Mouse (Mus musculus): ENCODE data around the gene Gm12216. TPM values are rescaled to one million over a fixed set of nuclear protein-coding genes. Genes with fewer than 3 reads are reported as not detected.
A peak's percentile ranks its signal among the peaks of the same experiment; 100 is the strongest.

Gm12216 gene
- polyA plus RNA-seq, 1 experiment from 2014 or later: 0.83 TPM

DNA sequence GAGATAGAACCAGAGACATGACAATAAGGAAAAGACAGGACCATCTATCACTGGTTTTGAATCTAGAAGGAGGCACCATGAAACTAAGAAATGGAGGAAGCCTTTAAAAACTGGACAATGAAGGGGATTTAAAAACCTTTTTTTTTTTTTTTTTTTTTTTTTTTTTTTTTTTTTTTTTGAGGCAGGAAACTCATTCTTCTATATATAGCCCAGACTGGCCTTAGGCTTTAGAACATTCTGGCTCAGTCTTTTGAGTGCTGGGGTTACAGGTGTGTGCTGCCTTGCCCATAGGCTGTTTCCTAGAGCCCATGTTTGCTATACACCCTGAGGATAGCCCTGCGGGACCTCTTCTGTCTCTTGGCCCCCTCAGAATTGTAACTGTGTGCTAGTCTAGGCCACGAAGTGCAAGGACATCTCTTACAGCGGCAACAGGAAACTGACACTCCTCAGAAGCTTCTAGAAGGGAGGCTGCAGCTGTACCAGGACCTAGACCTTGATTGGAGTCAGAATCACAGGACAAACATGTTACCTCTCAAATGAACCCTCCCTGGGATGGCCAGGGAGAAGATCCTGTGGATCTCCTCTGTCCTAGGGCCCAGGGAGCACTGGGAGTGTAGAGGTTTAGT lies 73.6 kb downstream of the Gm12216 start:
- Histone ChIP-seq H3K4me2 (no peak overlapping the region), H3K9me3 (replicated peaks) (no peaks in the 10 kb centered on the region), H3K27ac (no peak overlapping the region), H3K9ac (no peak overlapping the region), H3K4me1 (peaks cover 23% of the 10 kb centered on the region), H3K4me3 (no peak overlapping the region), H3K27me3 (replicated peaks) (no peaks in the 10 kb centered on the region), H3K36me3 (no peaks in the 10 kb centered on the region)
- WGBS (ENCODE audit: insufficient replicate concordance): 46% methylated on average over 3 of the region's 3 CpGs
- no peak for ATAC-seq

DNA sequence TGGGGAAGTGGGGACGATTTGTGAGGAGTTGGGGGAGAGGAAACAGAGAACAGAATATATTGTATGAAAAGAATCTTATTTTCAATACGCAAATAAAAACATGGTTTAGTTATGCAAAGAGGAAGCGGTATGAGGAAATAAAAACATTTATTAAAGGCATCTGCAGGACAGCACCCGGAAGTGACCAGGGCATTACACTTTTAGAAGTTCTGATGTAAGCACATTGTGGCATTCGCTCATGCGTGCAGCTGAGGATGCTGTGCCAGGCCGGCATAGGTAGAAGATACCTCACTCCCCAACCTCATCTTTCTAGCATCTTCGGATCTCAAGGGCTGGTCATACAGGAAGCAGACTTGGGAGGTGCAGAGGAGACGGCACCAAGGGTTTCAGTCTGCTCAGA lies 75.8 kb downstream of the Gm12216 start:
- no peak overlapping the region for H3K9ac ChIP-seq
- 73% methylated on average over 9 of the region's 9 CpGs for WGBS (ENCODE audit: insufficient replicate concordance)

DNA sequence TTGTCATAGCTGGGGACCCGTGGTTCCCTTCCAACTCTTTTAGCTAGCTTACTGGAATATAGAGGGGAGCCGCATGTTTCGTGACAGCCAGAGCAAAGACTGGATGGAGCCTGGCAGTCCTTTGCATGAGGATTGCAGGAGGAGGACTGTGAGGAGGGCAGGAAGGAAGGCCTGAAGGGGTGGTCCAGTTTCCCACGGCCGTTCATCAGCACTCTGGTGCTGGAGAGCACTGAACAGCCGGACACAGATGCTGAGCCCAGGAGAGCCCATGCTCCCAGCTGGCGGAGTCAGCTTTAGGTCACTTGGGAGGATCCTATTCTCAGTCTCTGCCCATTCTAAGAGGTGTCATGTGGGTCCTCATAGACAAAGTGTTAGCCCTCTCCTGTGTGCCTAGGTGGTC lies 77.1 kb downstream of the Gm12216 start:
- H3K4me2 ChIP-seq: no peak overlapping the region
- H3K27me3 ChIP-seq (replicated peaks): no peaks in the 10 kb centered on the region
- H3K9ac ChIP-seq: no peak overlapping the region
- H3K4me3 ChIP-seq: no peak overlapping the region
- H3K36me3 ChIP-seq: peaks cover 10% of the 10 kb centered on the region; the same call in 1 of the 2 replicates
- WGBS (ENCODE audit: insufficient replicate concordance): 69% methylated on average over 7 of the region's 7 CpGs
- H3K4me1 ChIP-seq: peaks cover 18% of the 10 kb centered on the region
- H3K9me3 ChIP-seq (replicated peaks): no peaks in the 10 kb centered on the region
- ATAC-seq: no peak
- no peak overlapping the region for H3K27ac ChIP-seq

More for the DNA sequence above, 75.8 kb downstream of the Gm12216 start:
- Histone ChIP-seq H3K9me3 (replicated peaks) (no peaks in the 10 kb centered on the region), H3K27me3 (replicated peaks) (no peaks in the 10 kb centered on the region), H3K4me2 (no peak overlapping the region), H3K36me3 (peaks cover under 1% of the 10 kb centered on the region; the same call in 1 of the 2 replicates), H3K4me1 (peaks cover 22% of the 10 kb centered on the region), H3K27ac (no peak overlapping the region), H3K4me3 (no peak overlapping the region)
- no peak for ATAC-seq

DNA sequence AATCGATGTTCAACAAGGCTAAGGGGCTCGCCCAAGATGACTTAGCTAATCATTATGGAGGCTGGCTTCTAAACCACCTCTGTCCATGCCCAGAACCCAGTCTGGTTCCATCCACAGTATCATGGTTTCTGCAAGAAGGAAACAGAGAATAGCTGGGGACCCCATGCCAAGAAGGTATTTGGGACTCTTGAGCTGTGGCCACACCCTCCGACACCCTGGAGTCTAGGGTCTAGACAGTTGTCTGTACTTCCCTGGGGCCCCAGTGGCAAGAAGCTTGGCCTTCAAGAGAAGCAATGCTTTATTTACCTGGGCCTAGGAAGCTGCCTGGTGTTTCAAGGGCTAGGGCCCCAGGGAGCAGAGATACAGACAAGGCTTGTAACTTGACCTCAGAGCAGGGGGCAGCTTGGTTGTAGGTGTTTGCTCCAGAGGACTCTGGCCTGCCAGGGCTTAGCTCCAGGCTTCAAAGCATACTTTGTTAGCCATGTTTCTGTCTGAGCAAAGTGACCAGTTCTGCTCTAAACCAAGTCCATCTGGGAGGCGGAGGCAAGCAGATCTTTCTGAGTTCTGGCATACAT lies 77.8 kb downstream of the Gm12216 start:
- no peaks in the 10 kb centered on the region for H3K9me3 ChIP-seq (replicated peaks)
- ATAC-seq: no peak
- WGBS (ENCODE audit: insufficient replicate concordance): 71% methylated on average over 4 of the region's 4 CpGs
- H3K4me1 ChIP-seq: peaks cover 18% of the 10 kb centered on the region
- H3K27ac ChIP-seq: no peak overlapping the region
- H3K36me3 ChIP-seq: peaks cover 17% of the 10 kb centered on the region; the same call in 1 of the 2 replicates
- H3K4me2 ChIP-seq: no peak overlapping the region
- no peak overlapping the region for H3K9ac ChIP-seq
- no peak overlapping the region for H3K4me3 ChIP-seq
- H3K27me3 ChIP-seq (replicated peaks): no peaks in the 10 kb centered on the region

DNA sequence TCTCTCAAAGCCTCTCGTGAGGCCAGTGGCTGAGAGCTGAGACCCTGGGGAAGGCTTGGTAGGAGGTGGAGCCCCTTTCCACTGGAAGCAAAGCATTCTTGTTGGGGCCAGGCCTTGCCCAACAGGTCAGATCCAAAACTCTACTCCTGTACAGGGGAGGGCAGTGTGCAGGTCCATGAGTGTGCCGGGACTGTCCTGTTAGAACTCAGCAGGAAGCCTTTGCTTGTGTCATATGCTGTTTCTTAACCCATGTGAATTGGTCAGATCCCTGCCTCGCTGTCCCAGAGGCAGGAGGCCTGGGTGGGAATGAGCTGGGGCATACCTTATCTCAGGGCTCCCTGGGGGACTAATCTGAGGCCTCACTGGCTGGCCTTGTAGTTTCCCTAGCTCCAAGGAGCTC lies 78.8 kb downstream of the Gm12216 start:
- Histone ChIP-seq H3K9me3 (replicated peaks) (no peaks in the 10 kb centered on the region), H3K4me3 (no peak overlapping the region), H3K27ac (no peak overlapping the region), H3K9ac (no peak overlapping the region), H3K4me2 (no peak overlapping the region), H3K27me3 (replicated peaks) (no peaks in the 10 kb centered on the region), H3K4me1 (peaks cover 18% of the 10 kb centered on the region), H3K36me3 (peaks cover 26% of the 10 kb centered on the region; the same call in 1 of the 2 replicates)
- ATAC-seq: 0 out of 2 replicates have a peak, but pooled peaks have one; percentile 13
- WGBS (ENCODE audit: insufficient replicate concordance): 52% methylated on average over 3 of the region's 3 CpGs

DNA sequence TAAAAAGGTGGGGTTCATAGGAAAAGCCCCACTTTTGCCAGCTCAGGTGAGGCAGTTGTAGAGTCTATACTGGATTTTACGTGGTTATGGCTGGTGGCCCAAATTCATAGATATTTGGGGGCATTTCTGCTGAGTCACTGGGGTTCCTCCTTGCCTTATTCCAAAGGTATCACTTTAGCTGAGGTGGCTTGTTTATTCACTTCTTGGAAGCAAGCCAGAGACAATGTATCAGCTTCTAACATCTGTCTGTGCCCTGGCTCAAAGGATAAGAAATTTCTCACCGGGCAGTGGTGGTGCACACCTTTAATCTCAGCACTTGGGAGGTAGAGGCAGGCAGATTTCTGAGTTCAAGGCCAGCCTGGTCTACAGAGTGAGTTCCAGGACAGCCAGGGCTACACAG lies 79.2 kb downstream of the Gm12216 start:
- no peak overlapping the region for H3K9ac ChIP-seq
- H3K27me3 ChIP-seq (replicated peaks): no peaks in the 10 kb centered on the region
- H3K36me3 ChIP-seq: peaks cover 30% of the 10 kb centered on the region
- no peak overlapping the region for H3K4me3 ChIP-seq
- 32% methylated on average over 2 of the region's 2 CpGs for WGBS (ENCODE audit: insufficient replicate concordance)
- no peak for ATAC-seq
- H3K9me3 ChIP-seq (replicated peaks): no peaks in the 10 kb centered on the region
- peaks cover 18% of the 10 kb centered on the region for H3K4me1 ChIP-seq
- H3K27ac ChIP-seq: no peak overlapping the region
- H3K4me2 ChIP-seq: no peak overlapping the region

DNA sequence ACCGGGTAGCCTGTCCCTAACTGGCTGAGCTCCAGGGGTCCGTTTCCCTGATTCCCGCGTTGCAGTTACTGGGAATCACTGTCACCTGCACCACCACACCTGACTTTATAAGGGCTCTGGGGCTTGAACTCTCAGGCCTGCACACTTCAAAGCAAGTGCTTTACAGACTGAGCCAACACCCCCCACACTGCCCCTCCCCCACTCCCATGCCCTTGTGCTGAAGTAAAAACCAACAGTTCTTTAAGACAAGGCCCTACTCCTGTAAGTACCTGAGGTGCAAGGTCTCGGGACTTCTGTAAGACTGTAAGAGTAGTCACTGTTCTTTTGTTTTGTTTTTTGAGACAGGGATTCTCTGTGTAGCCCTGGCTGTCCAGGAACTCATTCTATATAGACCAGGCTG lies 80.6 kb downstream of the Gm12216 start:
- peaks cover 18% of the 10 kb centered on the region for H3K4me1 ChIP-seq
- 0 out of 2 replicates have a peak, but pooled peaks cover under 1% of the 10 kb centered on the region for H3K27me3 ChIP-seq (replicated peaks)
- no peak for ATAC-seq
- H3K4me2 ChIP-seq: no peak overlapping the region
- H3K9me3 ChIP-seq (replicated peaks): no peaks in the 10 kb centered on the region
- H3K36me3 ChIP-seq: peaks cover 41% of the 10 kb centered on the region
- no peak overlapping the region for H3K4me3 ChIP-seq
- 77% methylated on average over 5 of the region's 5 CpGs for WGBS (ENCODE audit: insufficient replicate concordance)
- no peak overlapping the region for H3K27ac ChIP-seq
- H3K9ac ChIP-seq: no peak overlapping the region

DNA sequence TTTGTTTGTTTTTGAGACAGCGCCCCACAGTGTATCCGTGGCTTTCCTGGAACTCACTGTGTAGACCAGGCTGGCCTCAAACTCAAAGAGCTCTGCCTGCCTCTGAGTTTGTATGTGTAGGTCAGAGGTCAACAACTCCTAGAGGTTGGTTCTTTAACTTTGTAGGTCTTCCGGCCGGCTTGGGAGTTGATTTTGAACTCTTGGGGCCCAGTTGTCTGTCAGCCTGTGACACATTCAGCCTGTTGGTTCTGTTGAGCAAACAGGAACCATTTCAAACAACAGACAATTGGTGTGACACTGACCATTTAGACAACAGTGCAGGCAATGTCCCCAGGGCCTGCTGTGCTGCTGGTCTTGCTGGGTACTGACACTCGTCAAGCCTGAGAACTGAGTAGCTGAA lies 81.3 kb downstream of the Gm12216 start:
- no peak for ATAC-seq
- Histone ChIP-seq H3K4me1 (peaks cover 18% of the 10 kb centered on the region), H3K9me3 (replicated peaks) (no peaks in the 10 kb centered on the region), H3K27ac (no peak overlapping the region), H3K9ac (no peak overlapping the region), H3K4me2 (no peak overlapping the region), H3K27me3 (replicated peaks) (peaks cover 5% of the 10 kb centered on the region; the same call in 1 of the 2 replicates), H3K36me3 (peaks cover 41% of the 10 kb centered on the region), H3K4me3 (no peak overlapping the region)
- WGBS (ENCODE audit: insufficient replicate concordance): 67% methylated on average over 5 of the region's 5 CpGs

DNA sequence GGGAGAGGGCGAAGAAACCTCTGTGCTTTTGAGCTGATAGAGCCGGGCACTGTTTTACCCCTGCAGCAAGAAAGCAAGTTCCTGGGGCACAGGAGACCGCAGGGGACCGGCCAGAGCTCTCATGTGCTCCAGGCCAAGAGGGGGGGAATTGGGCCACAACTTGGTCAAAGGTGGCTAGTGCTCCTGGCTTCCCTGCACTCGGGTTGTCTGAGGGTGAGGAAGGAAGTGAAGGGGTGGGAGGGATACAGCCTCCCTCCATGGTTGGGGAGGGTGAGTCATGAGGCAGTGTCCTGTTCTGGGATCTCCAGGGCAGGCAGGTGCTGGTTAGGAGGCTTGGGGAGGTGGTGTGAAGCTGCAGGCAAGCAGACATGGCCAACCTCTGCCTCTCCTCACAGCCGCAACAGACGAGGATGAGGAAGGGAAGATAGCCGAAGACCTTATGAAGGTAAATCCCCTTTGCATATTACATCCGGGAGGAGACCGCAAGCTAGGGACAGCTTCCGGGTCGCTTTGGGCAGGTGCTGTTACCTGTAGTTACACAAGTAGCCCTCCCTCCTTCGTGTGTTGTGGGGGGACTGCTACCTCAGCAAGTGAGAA lies 84.3 kb downstream of the Gm12216 start:
- Histone ChIP-seq H3K36me3 (peaks cover 41% of the 10 kb centered on the region), H3K4me1 (peaks cover 15% of the 10 kb centered on the region), H3K27ac (no peak overlapping the region), H3K9ac (no peak overlapping the region), H3K27me3 (replicated peaks) (peaks cover 34% of the 10 kb centered on the region), H3K9me3 (replicated peaks) (no peaks in the 10 kb centered on the region), H3K4me3 (no peak overlapping the region), H3K4me2 (no peak overlapping the region)
- 72% methylated on average over 13 of the region's 13 CpGs for WGBS (ENCODE audit: insufficient replicate concordance)
- no peak for ATAC-seq

DNA sequence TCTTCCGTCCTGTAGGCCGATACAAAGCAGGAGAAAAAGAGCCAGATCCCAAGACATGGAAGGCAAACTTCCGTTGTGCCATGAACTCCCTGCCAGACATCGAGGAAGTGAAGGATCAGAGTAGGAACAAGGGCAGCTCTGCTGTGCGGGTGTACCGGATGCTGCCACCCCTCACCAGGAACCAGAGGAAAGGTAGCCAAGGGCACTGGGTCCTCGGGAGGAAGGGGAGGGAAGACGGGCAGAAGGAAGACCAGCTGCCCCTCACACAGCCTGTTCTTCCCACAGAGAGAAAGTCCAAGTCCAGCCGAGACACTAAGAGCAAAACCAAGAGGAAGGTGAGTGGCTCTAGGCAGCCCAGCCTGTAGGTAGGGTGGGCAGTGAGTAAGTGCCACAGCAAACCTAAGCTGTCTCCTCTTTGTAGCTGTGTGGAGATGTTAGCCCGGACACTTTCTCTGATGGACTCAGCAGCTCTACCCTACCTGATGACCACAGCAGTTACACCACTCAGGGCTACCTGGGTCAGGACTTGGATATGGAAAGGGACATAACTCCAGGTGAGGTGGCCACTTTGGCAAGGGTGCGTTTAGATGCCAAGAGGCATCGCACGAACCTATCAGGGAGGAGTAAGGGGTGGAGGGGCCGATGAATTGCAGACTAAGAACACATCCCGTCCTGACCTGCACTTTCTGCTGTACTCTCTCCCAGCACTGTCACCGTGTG lies 85.3 kb downstream of the Gm12216 start:
- no peak overlapping the region for H3K27ac ChIP-seq
- H3K27me3 ChIP-seq (replicated peaks): peaks cover 43% of the 10 kb centered on the region
- ATAC-seq: no peak
- 81% methylated on average over 16 of the region's 16 CpGs for WGBS (ENCODE audit: insufficient replicate concordance)
- peaks cover 41% of the 10 kb centered on the region for H3K36me3 ChIP-seq
- H3K9me3 ChIP-seq (replicated peaks): no peaks in the 10 kb centered on the region
- H3K4me2 ChIP-seq: no peak overlapping the region
- peaks cover 17% of the 10 kb centered on the region for H3K4me1 ChIP-seq
- no peak overlapping the region for H3K4me3 ChIP-seq
- H3K9ac ChIP-seq: no peak overlapping the region

DNA sequence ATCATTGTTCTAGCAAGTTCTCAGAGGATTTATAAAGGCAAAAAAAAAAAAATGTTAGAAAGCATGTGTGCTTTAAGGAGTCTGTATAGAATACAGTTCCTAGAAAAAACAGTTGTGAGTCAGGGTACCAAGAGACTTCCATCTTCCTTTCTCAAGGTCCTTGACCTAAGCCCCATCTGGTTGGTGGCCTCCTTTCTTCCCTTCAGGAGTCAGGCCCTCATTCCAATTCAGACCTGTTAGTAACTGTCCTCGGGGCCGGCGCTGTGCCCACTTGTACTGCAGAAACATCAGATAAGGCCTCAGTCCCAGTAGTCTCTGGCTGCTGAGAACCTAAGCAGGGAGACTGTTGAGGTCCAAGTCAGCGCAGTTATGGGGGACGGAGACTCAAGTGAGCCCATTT lies 86.0 kb downstream of the Gm12216 start, which contains the start of gene Gm17334:
Gm17334 (minus strand) TSS at position 101 of the 400 bp plus-strand sequence.
- Histone ChIP-seq H3K4me3 (no peak within 1 kb of the TSS), H3K27me3 (replicated peaks) (peaks cover 50% of the 10 kb centered on the region), H3K27ac (no peak within 1 kb of the TSS), H3K4me2 (no peak within 1 kb of the TSS), H3K9me3 (replicated peaks) (no peaks in the 10 kb centered on the region), H3K36me3 (peaks cover 38% of the 10 kb centered on the region), H3K4me1 (peaks cover 17% of the 10 kb centered on the region), H3K9ac (no peak within 1 kb of the TSS)
- ATAC-seq: no peak
- WGBS (ENCODE audit: insufficient replicate concordance): 71% methylated on average over 5 of the region's 5 CpGs

DNA sequence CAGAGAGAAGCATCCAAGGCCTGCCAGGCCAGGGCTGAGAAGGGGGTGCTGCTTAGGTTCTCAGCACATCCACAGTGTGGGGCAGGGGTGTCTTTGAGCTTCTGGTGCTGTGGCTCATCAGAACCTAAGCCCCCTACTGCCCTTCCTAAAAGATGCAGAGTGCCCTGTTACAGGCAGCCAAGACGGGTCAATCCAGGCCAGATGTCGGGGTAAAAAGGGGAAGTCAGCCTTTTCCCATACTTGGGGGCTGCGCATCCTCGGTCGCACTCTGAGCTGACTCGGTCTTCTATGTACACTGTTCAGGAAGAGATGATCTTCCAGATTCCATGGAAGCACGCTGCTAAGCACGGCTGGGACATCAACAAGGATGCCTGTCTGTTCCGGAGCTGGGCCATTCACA lies 86.5 kb downstream of the Gm12216 start:
- H3K36me3 ChIP-seq: peaks cover 33% of the 10 kb centered on the region
- peaks cover 17% of the 10 kb centered on the region for H3K4me1 ChIP-seq
- no peak overlapping the region for H3K9ac ChIP-seq
- peaks cover 50% of the 10 kb centered on the region for H3K27me3 ChIP-seq (replicated peaks)
- no peak for ATAC-seq
- no peak overlapping the region for H3K4me2 ChIP-seq
- no peak overlapping the region for H3K27ac ChIP-seq
- H3K9me3 ChIP-seq (replicated peaks): no peaks in the 10 kb centered on the region
- H3K4me3 ChIP-seq: no peak overlapping the region
- WGBS (ENCODE audit: insufficient replicate concordance): 42% methylated on average over 9 of the region's 9 CpGs
